Mouse (Mus musculus) gastrocnemius, adult 2 months (tissue): ENCODE data around the gene Olfr291. TPM values are rescaled to one million over a fixed set of nuclear protein-coding genes. Genes with fewer than 3 reads are reported as not detected.

Source experiments
- DNase-seq: peaks from one replicate; pipeline ENCODE4 v3.0.0; 2022
- H3K27ac ChIP-seq: fragments of 200-600 bp; 2 replicates; pipeline ENCODE4 v1.8.1; 2022; ENCODE audit warnings: mild to moderate bottlenecking
- H3K4me3 ChIP-seq: fragments of 200-600 bp; 2 replicates; pipeline ENCODE4 v1.8.1; 2022; ENCODE audit warnings: mild to moderate bottlenecking, moderate library complexity
- CTCF ChIP-seq: fragments of 200-600 bp; IDR thresholded peaks from 2 replicates; pipeline ENCODE4 v1.8.1; 2022; ENCODE audit warnings: antibody characterized with exemption, mild to moderate bottlenecking, moderate library complexity
- intact Hi-C: fragments of 180-260 bp; cut with DNase I; formaldehyde crosslinking; loops from one replicate; pipeline ENCODE4 v1.15.1; 2025
- long read RNA-seq, 2 experiments: library from polyadenylated mRNA; stranded (forward); transcript quantifications; one replicate each; pipeline ENCODE4 v2.0.0; 2021
- total RNA-seq, 2 experiments: library from RNA; stranded (reverse); gene quantifications; 2 replicates each; pipeline ENCODE4 v1.2.3; 2021

Gene Olfr291
- not detected for total RNA-seq
- long read RNA-seq, experiment 1, result 0 reads
- long read RNA-seq, experiment 2, result 0 reads

DNA sequence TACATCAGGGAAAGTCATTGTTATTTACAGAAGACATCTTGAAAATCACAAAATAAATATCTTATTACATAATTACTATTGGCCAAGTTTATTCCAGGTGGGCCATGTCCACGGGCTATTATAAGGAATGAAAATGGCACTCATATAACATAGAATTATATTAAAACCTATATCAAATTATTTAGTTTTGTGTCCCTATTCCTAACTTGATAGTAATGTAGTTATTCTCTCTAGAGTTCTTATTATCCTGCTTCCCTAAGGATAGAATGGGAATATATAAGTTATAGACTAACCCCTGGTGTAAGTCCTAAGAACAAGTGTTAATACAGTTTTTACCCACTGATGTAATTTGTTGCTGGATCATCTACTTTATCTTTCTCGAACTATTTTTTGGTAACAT, at the start of gene Olfr291:
Gene Olfr291, plus strand, starts transcription at position 301 of the 400 bp plus-strand sequence.
- no peak for TF ChIP-seq CTCF
- intact Hi-C loops, result no loop called here
- Histone ChIP-seq H3K4me3 (no peak within 1 kb of the TSS), H3K27ac (no peak within 1 kb of the TSS)
- no peak for DNase-seq

DNA sequence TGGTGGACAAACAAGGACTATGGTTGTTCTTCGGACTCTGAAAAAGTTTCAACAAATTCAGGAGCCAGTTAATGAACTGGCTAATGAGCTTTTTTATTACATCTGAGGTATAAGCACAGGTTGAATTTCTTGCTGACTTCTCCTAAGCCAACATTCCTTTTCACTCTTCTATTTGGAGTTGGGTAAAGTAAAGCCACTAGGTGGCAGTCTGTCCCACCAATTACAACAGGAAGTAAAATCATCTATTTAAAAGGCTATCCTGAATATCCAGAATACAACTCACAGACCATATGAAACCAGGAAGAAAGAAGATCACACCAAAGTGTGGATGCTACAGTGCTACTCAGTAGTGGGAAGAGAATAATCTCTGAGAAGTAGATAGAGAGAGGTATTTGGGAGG, 48.1 kb upstream of the Olfr291 start:
- H3K4me3 ChIP-seq, result no peak overlapping the region
- intact Hi-C loops, result no loop called here
- DNase-seq, result no peak
- no peak overlapping the region for H3K27ac ChIP-seq
- peak; percentile 51 for TF ChIP-seq CTCF

DNA sequence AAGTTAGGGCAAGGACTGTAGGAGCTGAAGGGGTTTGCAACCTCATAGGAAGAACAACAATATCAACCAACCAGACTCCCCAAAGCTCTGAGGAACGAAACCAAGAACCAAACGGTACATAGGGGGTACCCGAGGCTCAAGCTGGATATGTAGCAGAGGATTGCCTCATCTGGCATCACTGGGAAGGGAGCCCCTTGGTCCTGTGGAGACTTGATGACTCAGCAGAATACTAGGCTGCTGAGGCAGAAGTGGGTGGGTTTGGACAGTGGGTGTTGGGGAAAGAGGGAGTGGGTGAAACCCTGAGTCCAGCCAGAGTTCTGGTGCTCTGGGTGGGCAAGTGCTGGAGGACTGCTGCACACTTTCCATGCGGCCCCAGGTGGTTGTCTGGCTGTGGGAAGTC, 47.2 kb upstream of the Olfr291 start:
- no peak overlapping the region for H3K4me3 ChIP-seq
- TF ChIP-seq CTCF, result no peak
- intact Hi-C loops, result no loop called here
- H3K27ac ChIP-seq, result no peak overlapping the region
- no peak for DNase-seq

DNA sequence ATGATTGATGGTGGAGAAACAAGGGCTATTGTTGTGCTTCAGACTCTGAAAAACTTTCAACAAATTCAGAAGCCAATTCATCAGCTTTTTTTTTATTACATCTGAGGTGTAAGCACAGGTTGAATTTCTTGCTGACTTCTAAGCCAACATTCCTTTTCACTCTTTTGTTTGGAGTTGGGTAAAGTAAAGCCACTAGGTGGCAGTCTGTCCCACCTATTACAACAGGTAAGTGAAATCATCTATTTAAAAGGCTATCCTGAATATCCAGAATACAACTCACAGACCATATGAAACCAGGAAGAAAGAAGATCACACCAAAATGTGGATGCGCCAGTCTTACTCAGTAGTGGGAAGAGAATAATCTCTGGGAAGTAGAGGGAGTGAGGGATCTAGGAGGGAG, 31.2 kb downstream of the Olfr291 start:
- no peak for DNase-seq
- Histone ChIP-seq H3K4me3 (no peak overlapping the region), H3K27ac (no peak overlapping the region)
- no peak for TF ChIP-seq CTCF
- intact Hi-C loops, result no loop called here

Other genes with a start within 250 kb of the Olfr291 start
- 1 to 10 TPM; 1.6 to 3.0 TPM for gene Fah, start 246.8 kb upstream of the Olfr291 start, total RNA-seq
- gene Zfand6, start 163.6 kb upstream of the Olfr291 start, total RNA-seq, result 100 to 1,000 TPM in 1 of 2 experiments, 10 to 100 TPM in 1; 97.9 to 110 TPM
- gene Vmn2r65, start 110.6 kb downstream of the Olfr291 start, total RNA-seq, result not detected
- gene Vmn2r66, start 158.7 kb downstream of the Olfr291 start, total RNA-seq, result not detected